Mouse (Mus musculus) bone marrow, adult 2 months (tissue): ENCODE data around the gene Arhgef19.

ENCODE experiments used
- CTCF ChIP-seq: fragments of 200-500 bp; IDR thresholded peaks from 2 replicates; pipeline ENCODE4 v1.5.1; 2011; ENCODE audit warnings: low read length, control low read depth; ENCODE audit not compliant: control insufficient read depth, insufficient read depth
- POLR2A ChIP-seq: fragments of 200-500 bp; IDR thresholded peaks from 2 replicates; pipeline ENCODE4 v1.6.1; 2011; ENCODE audit warnings: low read depth, mild to moderate bottlenecking, control low read depth, low read length, borderline replicate concordance; ENCODE audit not compliant: control insufficient read depth

- TF ChIP-seq POLR2A = no peak
- TF ChIP-seq CTCF = no peak
These were observed 10.1 kb downstream of the Arhgef19 start for GRCm38 (mm10) chr4:141249383-141249782.
